Mouse (Mus musculus) brain, adult 2 months (tissue): ENCODE data around the gene Nabp2.

Source experiments
- DNase-seq: peaks from one replicate; pipeline ENCODE4 v3.0.0; 2011; ENCODE audit warnings: low read depth, low spot score

Gene Nabp2

DNA sequence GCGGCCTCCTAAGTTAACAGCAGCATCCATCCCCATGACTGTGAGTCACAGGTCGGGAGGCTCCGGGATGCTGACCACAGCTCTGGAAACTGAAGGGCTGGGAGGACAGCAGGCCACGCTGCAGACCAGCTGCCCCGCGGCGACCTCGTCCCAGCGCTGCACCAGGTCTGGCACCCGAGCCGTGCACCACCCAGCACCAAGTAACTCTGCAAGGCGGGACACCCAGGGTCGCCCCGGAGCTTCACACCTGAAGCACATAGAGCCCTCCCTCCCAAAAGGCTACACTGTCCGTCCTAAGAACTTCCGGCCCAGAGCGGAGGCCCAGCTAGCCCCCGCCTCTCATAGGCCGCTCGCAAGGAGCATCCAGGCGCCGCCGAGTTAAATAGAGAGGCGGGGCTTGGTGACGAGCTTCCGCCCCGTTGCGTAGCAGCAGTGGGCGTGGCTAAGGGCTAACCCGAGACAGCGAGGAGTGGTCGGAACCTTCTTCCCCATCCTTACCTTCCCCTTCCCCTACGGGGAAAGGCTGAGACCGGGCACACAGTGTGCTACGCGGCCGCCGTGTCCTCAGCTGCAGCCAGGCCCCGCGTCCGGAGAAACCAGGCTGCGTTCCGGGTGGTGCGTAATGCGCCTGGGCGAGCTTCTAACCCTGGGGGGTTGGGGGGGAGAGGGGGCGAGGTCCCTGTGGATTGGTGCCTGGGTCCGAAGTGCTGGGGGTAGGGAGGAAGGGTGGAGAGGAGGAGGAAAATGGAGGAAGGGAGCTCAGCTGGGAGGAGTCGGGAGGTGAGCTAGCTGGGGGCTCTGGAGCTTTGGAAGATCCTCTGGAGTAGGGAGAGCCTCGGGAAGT lies at the start of gene Nabp2, which contains the start of gene Rnf41:
Gene Nabp2 (minus strand): TSS at position 282 of the 844 bp plus-strand sequence.
Gene Rnf41 (plus strand): TSS at position 447 of the 844 bp plus-strand sequence.
- peak; percentile 98 for DNase-seq

DNA sequence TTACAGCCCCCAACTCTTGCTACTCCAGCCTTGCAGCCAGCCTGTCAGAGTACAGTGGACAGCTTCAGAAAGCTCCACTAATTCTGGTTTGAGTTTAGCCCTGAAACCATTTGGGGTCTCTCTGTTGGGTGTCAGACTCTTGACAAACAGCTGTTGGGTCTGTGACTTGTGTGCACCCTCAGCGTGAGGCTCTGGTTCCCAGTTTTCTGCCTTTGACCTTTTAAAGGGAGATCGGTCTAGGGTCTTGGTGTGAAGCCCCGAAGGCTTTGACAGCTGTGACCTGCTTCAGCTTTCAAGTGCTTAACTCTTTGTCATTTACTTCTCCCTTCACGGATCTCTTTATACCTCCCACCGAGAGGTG lies 49.0 kb upstream of the Nabp2 start:
- DNase-seq, result no peak

DNA sequence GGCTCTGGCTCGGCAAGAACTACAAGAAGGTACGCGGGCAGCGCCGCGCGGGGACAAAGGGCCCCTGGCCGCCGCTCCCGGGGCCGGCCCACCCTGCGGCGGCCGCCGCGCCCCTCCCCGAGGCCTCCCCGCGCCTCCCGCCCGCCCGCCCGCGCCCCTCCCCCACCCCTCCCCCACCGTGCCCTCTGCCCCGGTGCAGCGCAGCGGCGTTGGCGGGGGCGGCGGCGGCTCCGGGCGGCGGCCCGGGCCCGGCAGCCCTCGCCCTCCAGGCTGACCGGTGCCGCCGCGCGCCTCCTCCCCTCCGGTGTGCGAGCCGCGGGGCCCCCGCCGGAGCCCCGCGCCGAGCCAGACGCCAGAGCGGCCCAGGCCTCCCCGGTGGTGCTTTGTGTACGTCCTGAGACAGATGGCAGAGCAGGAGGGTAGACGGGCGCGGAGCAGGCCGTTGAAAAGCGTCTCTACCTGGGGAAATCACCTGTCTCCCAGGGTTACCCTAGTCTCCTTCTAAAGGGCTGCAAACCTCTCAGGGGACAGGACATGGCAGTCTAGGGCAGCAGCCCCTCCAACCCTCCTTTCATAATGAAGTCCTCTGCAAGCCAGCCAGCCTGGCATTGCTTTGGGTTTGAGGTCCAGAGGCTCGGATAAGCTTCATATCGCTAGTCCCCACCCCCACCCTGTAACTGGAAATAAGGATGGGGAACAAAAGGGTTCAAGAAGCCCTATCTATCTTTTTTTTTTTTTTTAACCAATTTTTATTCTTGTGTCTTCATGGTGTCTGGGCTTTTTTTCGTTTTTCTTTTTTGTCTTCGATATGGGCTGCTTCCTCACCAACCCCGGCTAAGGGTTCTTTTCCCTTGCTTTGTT lies 48.3 kb upstream of the Nabp2 start:
- DNase-seq, result peak; percentile 60

DNA sequence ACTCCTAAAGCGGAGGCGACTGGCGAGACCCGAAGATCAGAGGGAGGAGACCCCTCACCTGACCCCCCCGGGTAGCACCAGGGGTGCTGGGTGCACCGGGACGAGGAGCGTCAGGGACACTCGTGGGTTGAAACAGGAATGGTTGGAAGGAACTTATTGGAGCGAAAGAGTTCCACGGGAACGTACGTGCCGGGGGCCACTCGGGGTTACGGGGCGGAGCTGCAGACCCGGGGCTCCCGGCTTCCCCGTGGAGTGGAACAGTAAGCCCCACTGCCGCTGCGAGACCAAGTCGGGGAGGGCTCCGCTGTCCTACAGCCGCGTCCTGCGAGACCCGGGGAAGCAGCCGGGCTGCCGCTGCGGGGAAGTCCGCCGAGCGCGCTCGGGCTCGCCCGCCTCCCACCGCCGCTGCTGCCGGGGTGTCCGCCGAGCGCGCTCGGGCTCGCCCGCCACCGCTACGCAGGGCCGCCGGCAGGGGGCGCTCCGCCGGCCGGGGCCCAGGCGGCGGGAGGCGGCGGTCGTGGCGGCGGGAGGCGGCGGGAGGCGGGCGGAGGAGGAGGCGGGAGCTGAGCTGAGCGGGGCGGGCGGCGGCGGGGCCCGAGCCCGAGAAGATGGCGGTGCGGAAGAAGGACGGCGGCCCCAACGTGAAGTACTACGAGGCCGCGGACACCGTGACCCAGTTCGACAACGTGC lies 47.6 kb upstream of the Nabp2 start, which contains the start of gene Smarcc2:
Gene Smarcc2 (plus strand): TSS at position 530 of the 690 bp plus-strand sequence.
- DNase-seq, result peak; percentile 81

DNA sequence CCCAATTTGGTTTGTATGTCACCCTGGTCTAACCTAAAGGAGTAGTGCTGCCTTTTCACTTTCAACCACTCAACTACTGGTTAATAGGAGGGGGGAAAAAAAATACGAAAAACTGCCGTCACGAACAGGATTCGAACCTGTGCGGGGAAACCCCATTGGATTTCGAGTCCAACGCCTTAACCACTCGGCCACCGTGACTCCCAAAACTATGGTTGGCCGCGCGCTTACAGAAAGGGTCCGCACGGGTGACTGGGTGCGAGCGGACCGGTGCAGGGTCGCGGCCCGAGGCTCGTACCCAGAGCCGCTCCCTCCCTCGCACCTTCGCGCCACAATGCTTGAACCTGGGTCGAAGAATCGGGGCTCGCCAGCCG lies 47.0 kb upstream of the Nabp2 start:
- peak; percentile 91 for DNase-seq

DNA sequence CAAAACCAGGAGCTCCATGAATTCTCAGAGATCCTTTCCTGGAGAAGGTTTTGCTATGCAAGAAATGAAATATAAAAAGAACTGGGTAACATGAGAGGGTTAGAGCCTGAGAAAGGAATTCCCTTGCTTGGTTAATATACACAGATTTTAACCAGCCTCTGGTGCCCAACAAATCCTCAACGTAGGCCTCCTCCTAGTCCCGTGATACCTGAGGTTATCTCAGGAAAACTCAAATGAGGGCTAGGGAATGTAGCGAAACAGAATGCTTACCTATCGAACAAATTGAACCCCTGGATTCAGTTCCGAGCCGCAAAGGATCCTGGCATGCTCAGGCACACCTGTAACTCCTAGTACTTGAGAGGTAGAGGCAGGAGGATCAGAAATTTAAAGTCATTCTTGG lies 46.4 kb upstream of the Nabp2 start:
- no peak for DNase-seq

DNA sequence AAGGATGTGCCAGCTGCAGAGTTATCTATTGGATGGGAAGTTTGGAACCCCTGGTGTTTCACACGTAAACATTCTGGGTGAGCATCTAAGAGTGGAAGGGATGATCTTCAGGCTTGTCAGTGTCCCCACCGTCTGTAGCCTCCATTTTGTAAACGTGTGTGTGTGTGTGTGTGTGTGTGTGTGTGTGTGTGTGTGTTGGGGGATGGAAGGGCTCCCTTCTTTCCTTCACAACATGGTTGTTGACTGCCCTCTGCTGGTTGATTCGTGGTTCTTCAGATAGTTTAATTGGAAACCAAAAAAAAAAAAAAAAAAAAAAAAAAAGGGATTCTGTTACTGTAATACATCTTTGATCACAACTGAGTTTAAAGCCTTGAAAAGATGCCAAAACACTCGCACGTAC lies 44.0 kb upstream of the Nabp2 start:
- DNase-seq, result peak; percentile 96

DNA sequence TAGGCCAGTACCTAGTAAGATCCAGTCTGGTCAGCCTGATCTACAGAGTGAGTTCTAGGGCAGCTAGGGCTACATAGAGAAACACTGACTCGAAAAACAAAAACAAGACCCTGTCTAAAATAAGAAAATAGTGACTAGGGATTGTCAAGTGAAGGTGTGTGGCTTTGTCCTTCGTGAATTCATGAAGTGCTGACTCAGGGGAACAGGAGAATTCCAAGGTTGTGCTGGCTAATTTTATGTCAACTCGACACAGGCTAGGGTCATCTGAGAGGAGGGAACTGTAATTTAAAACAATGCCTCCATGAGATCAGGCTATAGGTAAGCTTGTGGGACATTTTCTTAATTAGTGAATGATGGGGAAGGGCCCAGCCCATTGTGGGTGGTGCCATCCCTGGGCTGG lies 43.2 kb upstream of the Nabp2 start:
- DNase-seq, result no peak

DNA sequence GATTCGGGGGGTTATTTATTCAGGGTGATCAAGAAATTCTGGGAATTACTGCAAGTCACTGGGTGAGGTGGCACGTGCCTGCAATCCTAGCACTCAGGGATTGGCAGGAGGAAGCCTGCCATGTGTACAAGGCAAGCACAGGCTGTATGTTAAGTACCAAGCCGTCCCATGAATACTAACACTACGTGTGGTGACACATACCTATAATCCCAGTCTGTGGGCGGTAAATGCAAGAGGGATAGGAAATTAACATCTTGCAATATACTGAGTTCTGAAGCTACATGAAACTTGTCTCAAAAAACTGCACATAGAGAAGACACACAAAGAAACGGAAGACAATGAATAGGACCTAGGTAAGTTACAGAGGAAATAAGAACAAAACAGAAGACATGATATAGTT lies 39.7 kb upstream of the Nabp2 start:
- no peak for DNase-seq

DNA sequence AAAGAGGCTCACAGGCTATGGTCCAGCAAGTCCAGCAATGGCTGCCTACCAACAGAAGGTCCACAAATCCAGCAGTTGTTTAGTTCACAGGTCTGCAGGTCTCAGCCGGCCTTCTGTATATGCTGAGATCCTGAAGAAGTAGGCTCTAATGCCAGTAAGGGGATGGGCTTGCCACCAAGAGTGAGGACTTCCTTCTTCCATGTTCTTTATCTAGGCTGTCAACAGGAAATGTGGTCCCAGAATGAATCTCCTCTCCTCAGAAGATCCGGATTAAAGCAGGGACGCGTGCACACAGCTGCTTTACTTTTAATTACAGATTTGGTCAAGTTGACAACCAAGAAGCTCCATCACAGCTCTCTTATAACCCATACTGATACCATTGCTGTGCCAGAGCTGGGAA lies 34.1 kb upstream of the Nabp2 start:
- DNase-seq, result no peak

DNA sequence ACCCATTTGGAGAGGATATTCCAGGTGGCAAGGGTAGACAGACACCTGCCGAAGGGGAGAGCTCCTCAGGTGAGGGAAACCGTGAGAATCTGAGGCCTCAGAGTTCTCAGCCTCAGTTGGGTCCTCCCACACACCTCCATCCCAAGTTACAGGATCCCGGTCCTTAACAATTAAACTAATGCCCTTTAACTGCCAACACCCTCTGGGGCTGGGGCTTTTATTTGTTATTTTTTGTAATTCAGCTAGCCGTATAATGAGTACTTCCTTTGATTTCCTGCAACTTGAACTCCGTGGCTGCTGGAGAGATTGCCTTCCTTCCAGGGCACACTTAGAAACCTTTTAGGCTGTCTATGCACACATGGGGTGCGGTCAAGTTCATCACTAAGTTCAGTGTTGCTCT lies 33.1 kb upstream of the Nabp2 start:
- DNase-seq, result no peak

DNA sequence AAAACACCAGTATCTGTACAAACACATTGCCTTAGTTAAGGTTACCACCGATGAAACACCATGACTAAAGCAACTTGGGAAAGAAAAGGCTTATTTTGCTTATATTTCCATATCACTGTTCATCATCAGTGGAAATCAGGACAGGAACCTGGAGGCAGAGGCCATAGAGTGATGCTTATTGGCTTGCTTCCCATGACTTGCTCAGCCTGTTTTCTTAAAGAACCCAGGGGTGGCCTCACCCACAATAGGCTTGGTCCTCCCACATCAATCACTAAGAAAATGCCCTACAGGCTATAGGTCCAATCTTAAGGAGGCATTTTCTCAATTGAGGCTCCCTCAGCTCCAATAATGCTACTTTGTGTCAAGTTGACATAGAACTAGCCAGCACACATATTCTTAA lies 31.4 kb upstream of the Nabp2 start:
- no peak for DNase-seq

DNA sequence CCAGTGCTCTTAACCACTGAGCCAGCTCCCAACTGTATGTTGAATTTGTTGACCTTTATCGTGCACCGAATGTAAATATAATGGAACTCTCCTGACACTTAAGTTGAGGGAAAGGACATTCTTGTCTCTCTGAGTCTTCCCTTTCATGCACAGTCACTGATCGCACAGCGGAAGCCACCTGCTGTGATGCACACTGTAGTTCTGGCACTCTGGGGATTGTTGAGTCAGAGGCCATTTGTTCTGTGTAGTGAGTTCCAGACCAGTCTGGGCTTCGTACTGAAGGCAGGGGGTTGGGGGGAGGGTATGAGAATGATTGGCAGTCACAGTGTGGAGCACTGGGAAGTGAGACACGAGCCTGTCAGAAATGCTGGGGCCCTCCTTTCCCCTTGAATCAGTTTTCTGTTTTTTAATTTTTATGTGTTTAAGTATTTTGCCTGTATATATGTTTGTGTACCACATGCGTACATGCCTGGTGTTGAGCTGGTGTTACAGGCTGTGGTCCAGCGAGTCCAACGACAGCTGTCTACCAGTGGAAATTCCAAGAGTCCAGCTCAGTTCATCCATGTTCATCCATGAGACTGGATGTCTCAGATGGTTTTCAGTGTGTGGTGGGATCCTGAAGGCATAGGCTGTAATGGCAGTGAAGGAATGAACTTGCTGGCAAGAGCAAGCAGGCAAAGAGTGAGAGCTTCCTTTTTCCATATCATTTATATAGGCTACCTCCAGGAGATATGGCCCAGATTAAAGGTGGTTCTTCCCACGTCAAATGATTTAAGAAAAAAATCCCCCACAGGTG lies 30.2 kb upstream of the Nabp2 start:
- DNase-seq, result peak; percentile 74

DNA sequence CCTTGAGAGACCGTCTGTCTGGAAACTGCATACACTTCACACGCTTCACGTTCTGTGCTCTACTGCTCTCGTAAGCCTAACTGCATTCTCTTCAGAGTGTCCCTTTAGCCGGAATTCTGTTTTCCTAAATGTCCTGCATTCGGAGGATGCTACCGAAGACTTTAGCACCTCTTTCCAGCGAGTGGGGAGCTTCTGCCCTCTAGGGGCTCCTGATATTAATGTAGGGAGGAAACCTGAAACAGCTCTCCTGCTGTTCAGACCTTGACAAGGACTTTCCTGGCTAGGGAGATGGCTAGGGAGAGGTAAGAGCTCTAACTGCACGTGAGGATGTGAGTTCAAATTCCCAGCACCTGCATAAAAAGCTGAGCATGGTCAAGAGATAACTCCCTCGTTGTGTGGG lies 29.1 kb upstream of the Nabp2 start:
- DNase-seq, result peak; percentile 83

DNA sequence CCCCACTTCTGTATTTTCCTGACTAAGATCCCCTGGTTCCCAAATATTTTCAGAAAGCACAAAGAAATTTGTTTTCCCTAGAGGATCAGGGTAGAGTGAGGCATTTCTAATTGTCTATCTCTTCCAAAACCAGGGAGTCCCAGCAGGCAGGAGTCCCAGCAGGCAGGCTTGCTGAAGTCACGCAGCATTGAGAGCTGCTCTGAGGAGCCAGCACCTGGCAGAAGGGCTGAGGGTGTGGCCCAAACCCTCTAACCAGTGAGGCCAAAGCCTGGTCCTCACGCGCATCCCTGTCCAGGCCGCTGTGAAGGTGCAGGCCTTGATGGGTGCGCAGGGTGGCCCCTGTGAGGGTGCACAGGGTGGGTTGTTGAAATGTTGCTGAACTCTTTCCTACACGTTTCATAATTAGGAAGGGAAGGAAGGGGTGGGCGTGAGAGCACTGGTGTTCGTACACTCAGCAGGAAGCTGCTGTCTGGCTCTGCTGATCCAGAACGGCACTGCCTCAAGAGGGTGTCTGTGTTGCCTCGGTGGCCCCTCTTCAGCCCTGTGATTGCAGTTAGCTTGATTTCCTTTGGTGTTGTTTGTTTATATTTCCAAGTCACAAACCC lies 27.5 kb upstream of the Nabp2 start:
- peak; percentile 63 for DNase-seq

DNA sequence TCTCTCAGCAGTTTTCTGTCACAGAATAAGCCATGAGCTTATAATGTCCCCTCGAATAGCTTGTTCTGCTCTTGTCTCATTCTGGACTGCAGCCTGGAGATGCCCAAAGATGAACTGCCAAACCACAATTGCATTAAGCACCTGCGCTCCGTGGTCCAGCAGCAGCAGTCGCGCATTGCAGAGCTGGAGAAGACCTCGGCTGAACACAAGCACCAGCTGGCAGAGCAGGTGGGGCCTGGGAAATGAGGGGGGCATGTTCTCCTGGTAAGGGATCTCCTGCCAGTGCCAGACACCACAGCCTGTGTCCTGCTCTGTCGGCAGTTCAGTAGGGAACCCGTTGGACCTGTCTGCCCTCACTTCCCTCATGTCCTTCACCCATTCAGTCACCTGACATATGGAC lies 25.1 kb upstream of the Nabp2 start:
- peak; percentile 89 for DNase-seq

DNA sequence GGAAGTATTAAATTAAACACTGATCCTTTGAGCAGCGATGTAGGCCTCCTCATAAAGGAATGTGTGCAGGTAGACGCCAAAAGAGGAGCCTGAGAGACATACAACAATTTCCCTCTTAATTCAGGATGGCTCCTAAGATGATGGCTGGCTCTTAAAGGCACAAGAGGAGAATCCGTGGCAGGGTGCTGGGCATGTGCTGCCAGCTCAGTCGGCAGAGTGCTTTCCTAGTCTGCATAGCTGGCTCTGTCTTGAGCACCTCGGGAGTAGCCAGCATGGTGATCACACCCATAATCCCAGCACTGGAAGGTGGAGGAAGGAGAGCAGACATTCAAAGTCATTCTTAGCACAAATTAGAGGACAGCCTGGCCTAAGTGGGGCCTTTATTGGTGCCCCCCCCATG lies 24.6 kb upstream of the Nabp2 start:
- DNase-seq, result peak; percentile 50

DNA sequence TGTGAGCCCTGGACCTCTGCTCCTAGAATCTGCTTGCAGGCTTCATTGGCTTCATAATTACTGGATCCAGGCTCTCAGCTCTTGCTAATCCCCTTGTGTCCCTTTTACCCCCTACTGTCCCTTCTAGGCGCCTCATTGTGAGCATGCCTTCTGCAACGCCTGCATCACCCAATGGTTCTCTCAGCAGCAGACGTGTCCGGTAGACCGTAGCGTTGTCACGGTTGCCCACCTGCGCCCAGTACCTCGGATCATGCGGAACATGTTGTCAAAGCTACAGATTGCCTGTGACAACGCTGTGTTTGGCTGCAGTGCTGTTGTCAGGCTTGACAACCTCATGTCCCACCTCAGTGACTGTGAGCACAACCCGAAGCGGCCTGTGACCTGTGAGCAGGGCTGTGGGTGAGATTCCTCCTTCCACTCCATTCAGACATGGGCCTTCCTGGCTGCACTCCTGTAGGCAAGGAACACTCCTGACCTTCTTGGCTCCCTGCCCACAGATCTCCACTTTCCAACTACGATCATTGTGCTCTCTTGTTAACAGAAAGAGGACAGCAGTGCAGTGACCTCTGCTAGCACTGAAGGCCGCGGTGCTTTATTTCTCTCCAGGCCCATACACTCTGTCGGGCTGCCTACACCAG lies 24.0 kb upstream of the Nabp2 start:
- DNase-seq, result peak; percentile 84

DNA sequence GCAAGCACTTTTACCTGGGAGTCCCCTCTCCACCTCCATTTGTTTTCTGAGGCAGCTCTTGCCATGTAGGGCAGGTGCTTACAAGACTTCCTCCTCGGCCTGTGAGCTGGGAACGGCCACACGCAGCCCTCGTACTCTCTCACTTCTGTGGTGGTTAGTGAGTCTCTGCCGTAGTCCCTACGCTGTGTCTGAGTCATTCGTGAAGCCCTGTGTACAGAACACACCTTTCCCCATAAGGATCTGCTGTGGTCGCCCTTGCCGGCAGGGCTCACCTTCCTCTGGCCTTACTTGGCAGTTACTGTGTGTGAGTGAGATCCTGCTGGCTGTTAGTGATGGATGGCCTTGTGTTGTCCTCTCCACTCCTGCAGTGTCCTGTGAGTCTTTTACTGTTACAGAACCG lies 23.4 kb upstream of the Nabp2 start:
- DNase-seq, result peak; percentile 31

DNA sequence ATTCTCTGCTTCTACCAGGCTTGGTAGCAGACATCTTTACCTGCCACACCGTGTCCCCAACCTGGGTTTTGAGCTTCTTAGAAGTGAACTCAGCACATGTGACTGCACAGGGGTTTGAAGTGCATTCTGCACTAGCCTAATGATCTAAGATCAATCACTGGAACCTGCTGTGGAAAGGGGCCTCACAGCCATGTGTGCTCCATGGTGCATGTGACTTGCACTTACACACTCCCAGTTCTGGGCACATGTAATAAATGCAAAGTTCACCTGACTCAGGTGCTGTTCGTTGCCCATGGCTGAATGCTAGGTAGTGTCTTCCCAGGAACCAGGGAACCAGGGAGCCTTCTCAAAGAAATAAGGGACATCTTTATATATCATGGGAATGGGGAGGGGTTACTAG lies 22.1 kb upstream of the Nabp2 start:
- DNase-seq, result no peak
